Mouse (Mus musculus) liver, postnatal 0 days (tissue): ENCODE data around the gene Stk4.

Experiments used
- CTCF ChIP-seq: sonication (generic); IDR thresholded peaks from 2 replicates; pipeline ENCODE4 v1.5.1; 2016; ENCODE audit warnings: antibody characterized with exemption, low read depth
- EP300 ChIP-seq: IDR thresholded peaks from 2 replicates; pipeline ENCODE4 v1.6.1; 2016; ENCODE audit warnings: antibody characterized with exemption, low read depth, mild to moderate bottlenecking

GRCm38 (mm10) chr2:164192279-164192678 lies 122.2 kb downstream of the Stk4 start:
- no peak for TF ChIP-seq CTCF
- no peak for TF ChIP-seq EP300
